Mouse (Mus musculus) ES-Bruce4 (cell line): ENCODE measurements around the gene Fkbp6. TPM values are rescaled to one million over a fixed set of nuclear protein-coding genes. Genes with fewer than 3 reads are reported as not detected.

ENCODE experiments used
- H3K27ac ChIP-seq: 2 replicates; pipeline ENCODE4 v1.5.1; 2012; ENCODE audit warnings: low read length, inconsistent platforms; ENCODE audit not compliant: insufficient read depth
- H3K27me3 ChIP-seq: 2 replicates; pipeline ENCODE4 v1.6.1; 2012; ENCODE audit warnings: mild to moderate bottlenecking, low read length, inconsistent platforms; ENCODE audit not compliant: control insufficient read depth, poor library complexity, insufficient read depth, severe bottlenecking
- H3K36me3 ChIP-seq: 2 replicates; pipeline ENCODE4 v1.6.1; 2012; ENCODE audit warnings: inconsistent platforms, mild to moderate bottlenecking, low read length, moderate library complexity; ENCODE audit not compliant: control insufficient read depth, poor library complexity, insufficient read depth, severe bottlenecking
- H3K4me1 ChIP-seq: one replicate; pipeline ENCODE4 v1.8.1; 2011; ENCODE audit warnings: low read length; ENCODE audit not compliant: control insufficient read depth, insufficient read depth
- H3K4me3 ChIP-seq: 2 replicates; pipeline ENCODE4 v1.5.1; 2011; ENCODE audit warnings: low read depth, mild to moderate bottlenecking, low read length
- H3K9ac ChIP-seq: 2 replicates; pipeline ENCODE4 v1.6.1; 2012; ENCODE audit warnings: low read depth, mild to moderate bottlenecking, inconsistent platforms; ENCODE audit not compliant: poor library complexity, severe bottlenecking
- H3K9me3 ChIP-seq: replicated peaks from 2 replicates; pipeline ENCODE4 v1.6.1; 2012; ENCODE audit warnings: mild to moderate bottlenecking, low read length, inconsistent platforms; ENCODE audit not compliant: control insufficient read depth, poor library complexity, insufficient read depth, severe bottlenecking
- CTCF ChIP-seq: IDR thresholded peaks from one replicate; pipeline ENCODE4 v1.8.1; 2011; ENCODE audit warnings: low read depth, low read length
- EP300 ChIP-seq: IDR thresholded peaks from 2 replicates; pipeline ENCODE4 v1.6.1; 2011; ENCODE audit warnings: low read depth, low read length; ENCODE audit not compliant: insufficient read depth
- POLR2A ChIP-seq: IDR thresholded peaks from one replicate; pipeline ENCODE4 v1.8.1; 2011; ENCODE audit warnings: low read length; ENCODE audit not compliant: insufficient read depth
- polyA plus RNA-seq: library from polyadenylated mRNA; stranded (reverse); fragments of >200 nt; gene quantifications from 2 replicates; pipeline ENCODE4 v1.2.4, GENCODE M21; 2011; ENCODE audit warnings: low read depth; ENCODE audit not compliant: missing spikeins, insufficient read depth, insufficient read length

The Fkbp6 gene
- polyA plus RNA-seq, 1 experiment = 0.49 TPM

DNA sequence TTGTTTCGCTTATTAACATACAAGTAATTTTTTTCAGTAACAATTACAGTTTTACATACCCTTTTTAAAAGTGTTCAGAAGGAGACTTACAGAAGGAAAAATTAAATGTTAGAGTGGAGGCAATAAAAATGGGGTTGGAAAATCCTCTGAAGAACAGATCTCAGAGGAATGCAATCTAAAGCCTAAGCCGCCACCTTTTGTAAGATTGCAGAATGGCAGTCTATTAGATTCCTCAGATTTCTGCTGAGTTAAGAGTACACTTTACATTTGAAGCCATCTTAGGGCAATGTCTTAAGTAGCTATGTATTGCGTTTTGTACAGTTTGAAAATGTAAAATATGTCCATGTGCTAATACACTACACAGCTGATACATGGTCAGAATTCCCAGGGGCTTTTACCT is 47.4 kb downstream of the Fkbp6 start:
- H3K9me3 ChIP-seq = no peaks in the 10 kb centered on the region
- TF ChIP-seq CTCF (no peak), POLR2A (no peak), EP300 (no peak)
- H3K9ac ChIP-seq = no peak overlapping the region
- H3K27ac ChIP-seq = no peak overlapping the region
- no peaks in the 10 kb centered on the region for H3K4me1 ChIP-seq
- H3K27me3 ChIP-seq = no peaks in the 10 kb centered on the region; the same call in 1 of the 2 replicates
- no peak overlapping the region for H3K4me3 ChIP-seq
- no peaks in the 10 kb centered on the region for H3K36me3 ChIP-seq

GRCm38 (mm10) chr5:135301916-135302315 is 47.9 kb downstream of the Fkbp6 start:
- H3K4me3 ChIP-seq = no peak overlapping the region
- no peaks in the 10 kb centered on the region; the same call in 1 of the 2 replicates for H3K27me3 ChIP-seq
- TF ChIP-seq CTCF (no peak), POLR2A (no peak), EP300 (no peak)
- no peaks in the 10 kb centered on the region for H3K9me3 ChIP-seq
- no peak overlapping the region for H3K9ac ChIP-seq
- H3K4me1 ChIP-seq = no peaks in the 10 kb centered on the region
- no peaks in the 10 kb centered on the region for H3K36me3 ChIP-seq
- no peak overlapping the region for H3K27ac ChIP-seq

GRCm38 (mm10) chr5:135292001-135292400 is 57.8 kb downstream of the Fkbp6 start:
- Histone ChIP-seq H3K27me3 (no peaks in the 10 kb centered on the region), H3K27ac (no peak overlapping the region), H3K9ac (no peak overlapping the region), H3K4me1 (no peaks in the 10 kb centered on the region), H3K9me3 (no peaks in the 10 kb centered on the region), H3K36me3 (no peaks in the 10 kb centered on the region), H3K4me3 (no peak overlapping the region)
- TF ChIP-seq EP300 (no peak), CTCF (no peak), POLR2A (no peak)

DNA sequence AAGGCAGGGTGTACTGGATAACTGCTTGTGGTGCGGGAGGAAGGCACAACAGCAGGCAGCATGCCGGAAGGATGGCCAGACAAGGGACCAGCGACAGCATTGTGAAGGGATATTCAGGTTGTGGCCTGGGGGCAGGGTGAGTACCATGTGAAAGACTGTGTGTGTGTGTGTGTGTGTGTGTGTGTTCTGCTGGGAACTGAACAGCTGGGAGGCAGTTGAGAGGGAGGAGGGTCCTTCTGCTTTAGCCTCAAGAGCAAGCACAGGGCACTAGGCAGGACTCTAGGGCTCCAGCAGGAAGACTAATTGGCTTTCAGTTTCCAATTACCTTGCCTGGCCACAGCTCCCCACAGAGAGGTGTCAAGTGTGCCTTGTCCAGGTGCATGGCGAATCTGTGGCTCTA is 58.7 kb downstream of the Fkbp6 start:
- Histone ChIP-seq H3K4me1 (no peaks in the 10 kb centered on the region), H3K36me3 (no peaks in the 10 kb centered on the region), H3K9ac (no peak overlapping the region), H3K9me3 (no peaks in the 10 kb centered on the region), H3K4me3 (no peak overlapping the region), H3K27ac (no peak overlapping the region), H3K27me3 (no peaks in the 10 kb centered on the region)
- TF ChIP-seq POLR2A (no peak), EP300 (0 out of 2 replicates have a peak, but pooled peaks have one; percentile 4)

- Histone ChIP-seq H3K9me3 (no peaks in the 10 kb centered on the region), H3K4me3 (no peak overlapping the region), H3K4me1 (no peaks in the 10 kb centered on the region), H3K27me3 (no peaks in the 10 kb centered on the region), H3K36me3 (no peaks in the 10 kb centered on the region), H3K27ac (no peak overlapping the region), H3K9ac (no peak overlapping the region)
- TF ChIP-seq CTCF (no peak), EP300 (no peak), POLR2A (no peak)
Observed at GRCm38 (mm10) chr5:135290703-135291102, 59.1 kb downstream of the Fkbp6 start.

DNA sequence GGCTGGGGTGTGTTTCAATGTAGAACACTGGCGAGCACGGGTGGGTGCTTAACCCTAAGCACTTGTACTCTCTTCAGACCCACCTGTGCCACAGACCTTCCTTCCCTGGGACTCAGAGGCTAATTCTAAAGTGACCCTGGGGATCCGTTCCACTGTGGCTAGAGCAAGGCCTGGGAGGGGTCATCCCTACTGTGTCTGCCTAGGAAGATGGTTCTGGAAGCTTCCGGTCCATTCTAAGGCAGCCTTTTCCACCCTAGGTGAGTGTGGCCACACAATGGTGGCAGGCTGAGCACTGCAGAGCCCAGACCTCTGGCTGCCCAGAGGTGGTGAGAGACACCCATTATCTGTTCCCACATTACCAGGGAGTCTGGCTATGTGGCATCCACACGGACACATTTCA is 62.9 kb downstream of the Fkbp6 start:
- Histone ChIP-seq H3K9me3 (no peaks in the 10 kb centered on the region), H3K9ac (no peak overlapping the region), H3K36me3 (no peaks in the 10 kb centered on the region), H3K4me1 (no peaks in the 10 kb centered on the region), H3K27ac (no peak overlapping the region), H3K27me3 (no peaks in the 10 kb centered on the region), H3K4me3 (no peak overlapping the region)
- TF ChIP-seq CTCF (no peak), EP300 (no peak), POLR2A (no peak)

DNA sequence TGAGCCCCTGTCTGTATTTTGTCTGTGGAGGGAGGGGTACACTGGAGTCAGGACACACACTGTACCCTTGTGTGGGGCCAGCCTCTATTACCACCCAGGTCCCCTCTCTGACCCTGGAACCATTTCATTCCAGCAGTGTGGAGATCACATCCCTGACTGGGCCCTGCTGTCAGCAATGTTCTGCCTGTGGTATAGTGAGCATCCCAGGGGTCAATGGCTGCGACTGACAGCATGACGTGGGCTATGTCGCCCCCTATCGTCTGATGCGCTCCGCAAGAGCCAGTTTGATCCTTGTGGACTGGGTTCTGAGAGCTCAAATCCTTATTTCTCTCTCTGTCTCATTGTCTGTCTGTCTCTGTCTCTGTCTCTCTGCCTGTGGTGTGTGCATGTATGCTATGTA is 63.7 kb downstream of the Fkbp6 start:
- no peak overlapping the region for H3K9ac ChIP-seq
- H3K27ac ChIP-seq = no peak overlapping the region
- H3K27me3 ChIP-seq = no peaks in the 10 kb centered on the region
- H3K4me1 ChIP-seq = no peaks in the 10 kb centered on the region
- H3K36me3 ChIP-seq = no peaks in the 10 kb centered on the region
- H3K9me3 ChIP-seq = no peaks in the 10 kb centered on the region
- no peak overlapping the region for H3K4me3 ChIP-seq
- TF ChIP-seq CTCF (peak; percentile 98), POLR2A (no peak), EP300 (no peak)
